Mouse (Mus musculus) ES-E14 (cell line): ENCODE results near the gene Odf3l2.

Source experiments
- CHD2 ChIP-seq: IDR thresholded peaks from 2 replicates; pipeline ENCODE4 v1.6.1; 2014; ENCODE audit warnings: mild to moderate bottlenecking, low read depth, low read length, inconsistent platforms
- MAFK ChIP-seq: IDR thresholded peaks from 2 replicates; pipeline ENCODE4 v1.6.1; 2014; ENCODE audit warnings: mild to moderate bottlenecking, low read depth, low read length, inconsistent platforms; ENCODE audit not compliant: insufficient read depth
- ZC3H11A ChIP-seq: IDR thresholded peaks from 2 replicates; pipeline ENCODE4 v1.6.1; 2012; ENCODE audit warnings: low read depth, mild to moderate bottlenecking, inconsistent platforms, low read length, borderline replicate concordance
- ZNF384 ChIP-seq: IDR thresholded peaks from 2 replicates; pipeline ENCODE4 v1.6.1; 2012; ENCODE audit warnings: low read depth, low read length, inconsistent platforms

- TF ChIP-seq MAFK = no peak
- TF ChIP-seq ZNF384 = no peak
- TF ChIP-seq CHD2 = no peak
- no peak for TF ChIP-seq ZC3H11A
Observed at GRCm38 (mm10) chr10:79623950-79624349, 21.6 kb downstream of the Odf3l2 start.
